Mouse (Mus musculus) midbrain, embryonic 10.5 days (tissue): Measurements from ENCODE around the gene Akr1d1. TPM values are rescaled to one million over a fixed set of nuclear protein-coding genes. Genes with fewer than 3 reads are reported as not detected.

Experiments used
- DNase-seq: peaks from one replicate; pipeline ENCODE4 v3.0.0-alpha.2; 2017; ENCODE audit warnings: low spot score
- H3K27ac ChIP-seq: fragments of 300-500 bp; sonication (generic); replicated peaks from 2 replicates; pipeline ENCODE4 v1.5.1; 2016; ENCODE audit warnings: mild to moderate bottlenecking
- H3K27me3 ChIP-seq: fragments of 300-500 bp; sonication (generic); 2 replicates; pipeline ENCODE4 v1.6.1; 2016; ENCODE audit warnings: low read depth, mild to moderate bottlenecking; ENCODE audit not compliant: poor library complexity, severe bottlenecking
- H3K36me3 ChIP-seq: fragments of 300-500 bp; sonication (generic); 2 replicates; pipeline ENCODE4 v1.6.1; 2016; ENCODE audit warnings: mild to moderate bottlenecking, moderate library complexity
- H3K4me1 ChIP-seq: fragments of 300-500 bp; sonication (generic); 2 replicates; pipeline ENCODE4 v1.6.1; 2016
- H3K4me3 ChIP-seq: fragments of 300-500 bp; sonication (generic); 2 replicates; pipeline ENCODE4 v1.5.1; 2016; ENCODE audit warnings: mild to moderate bottlenecking, moderate library complexity
- H3K9me3 ChIP-seq: fragments of 300-500 bp; sonication (generic); replicated peaks from 2 replicates; pipeline ENCODE4 v1.6.1; 2016; ENCODE audit warnings: mild to moderate bottlenecking
- WGBS: fragments of 180-500 bp; shearing (Covaris S2); methylation state at CpG from one replicate; pipeline ENCODE4 v1.1.7; 2016; 5-methylcytosine and 5-hydroxymethylcytosine counted together
- polyA plus RNA-seq: library from polyadenylated mRNA; unstranded; fragments of >200 nt; fragmentation: Nextera tagmentation; extraction: Ambion mirVana; gene quantifications from 2 replicates; pipeline ENCODE4 v1.2.1, GENCODE M21; 2016

The Akr1d1 gene
- polyA plus RNA-seq, 1 experiment from 2014 or later = not detected

GRCm38 (mm10) chr6:37604884-37605269 lies 74.9 kb downstream of the Akr1d1 start:
- Histone ChIP-seq H3K4me3 (no peak overlapping the region), H3K27me3 (no peaks in the 10 kb centered on the region), H3K4me1 (0 out of 2 replicates have a peak, but pooled peaks cover 7% of the 10 kb centered on the region), H3K9me3 (0 out of 2 replicates have a peak, but pooled peaks cover 3% of the 10 kb centered on the region), H3K27ac (no peak overlapping the region), H3K36me3 (no peaks in the 10 kb centered on the region)
- DNase-seq = no peak
- 74% methylated on average over 5 of the region's 5 CpGs for WGBS

DNA sequence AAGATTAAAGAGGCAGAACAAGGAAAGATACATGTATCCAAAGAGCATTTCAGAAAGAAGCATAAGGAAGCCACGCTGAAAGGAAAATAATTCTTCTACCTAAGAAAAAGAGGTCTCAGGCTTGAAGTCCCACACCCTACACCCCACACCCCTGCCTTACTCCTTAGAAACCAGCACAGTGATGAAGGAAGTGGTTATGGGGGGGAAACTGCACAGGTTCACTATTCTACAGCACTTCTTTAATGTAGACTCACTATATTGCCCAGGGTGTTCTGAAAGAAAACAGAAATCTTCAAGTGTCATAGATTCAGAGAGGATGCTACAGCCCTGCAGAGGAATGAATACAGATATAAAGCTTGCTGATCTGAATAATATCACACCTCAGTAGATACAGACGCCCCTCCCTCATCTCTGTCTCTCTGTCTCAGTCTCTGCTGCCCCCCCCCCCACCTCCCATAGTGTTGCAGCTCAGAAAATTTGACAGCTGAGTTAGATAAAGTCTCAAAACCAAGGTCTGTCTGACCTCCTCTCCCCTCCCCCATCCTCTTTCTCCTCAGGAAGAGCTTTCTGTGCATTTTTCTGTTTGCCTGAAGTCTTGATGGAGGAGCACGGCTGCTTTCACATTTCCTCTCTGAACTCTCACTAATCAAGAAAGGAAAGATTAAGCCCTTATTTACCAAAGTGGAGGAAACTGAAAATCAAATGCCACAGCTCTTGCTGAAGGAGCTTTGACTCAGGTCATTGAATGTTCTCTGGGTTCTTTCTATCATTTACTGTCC lies 77.7 kb downstream of the Akr1d1 start:
- Histone ChIP-seq H3K36me3 (no peaks in the 10 kb centered on the region), H3K27me3 (no peaks in the 10 kb centered on the region), H3K4me1 (0 out of 2 replicates have a peak, but pooled peaks cover 7% of the 10 kb centered on the region), H3K4me3 (no peak overlapping the region), H3K27ac (no peak overlapping the region), H3K9me3 (0 out of 2 replicates have a peak, but pooled peaks cover 3% of the 10 kb centered on the region)
- DNase-seq = no peak
- 73% methylated on average over 3 of the region's 3 CpGs for WGBS

- no peaks in the 10 kb centered on the region for H3K36me3 ChIP-seq
- no peak for DNase-seq
- 91% methylated on average over 6 of the region's 6 CpGs for WGBS
- H3K4me3 ChIP-seq = no peak overlapping the region
- H3K27me3 ChIP-seq = no peaks in the 10 kb centered on the region
- H3K4me1 ChIP-seq = peaks cover 8% of the 10 kb centered on the region; the same call in 1 of the 2 replicates
- H3K9me3 ChIP-seq = 0 out of 2 replicates have a peak, but pooled peaks cover 3% of the 10 kb centered on the region
- H3K27ac ChIP-seq = no peak overlapping the region
Observed at GRCm38 (mm10) chr6:37612603-37613284, 82.8 kb downstream of the Akr1d1 start.

GRCm38 (mm10) chr6:37615490-37615889 lies 85.5 kb downstream of the Akr1d1 start:
- WGBS = 95% methylated on average over 2 of the region's 2 CpGs
- H3K27ac ChIP-seq = no peak overlapping the region
- peaks cover 11% of the 10 kb centered on the region; the same call in 1 of the 2 replicates for H3K4me1 ChIP-seq
- H3K9me3 ChIP-seq = no peaks in the 10 kb centered on the region
- no peak overlapping the region for H3K4me3 ChIP-seq
- DNase-seq = no peak
- H3K27me3 ChIP-seq = no peaks in the 10 kb centered on the region
- H3K36me3 ChIP-seq = no peaks in the 10 kb centered on the region

GRCm38 (mm10) chr6:37616136-37616535 lies 86.2 kb downstream of the Akr1d1 start:
- DNase-seq = no peak

GRCm38 (mm10) chr6:37617431-37618011 lies 87.5 kb downstream of the Akr1d1 start:
- DNase-seq = no peak
- H3K27me3 ChIP-seq = no peaks in the 10 kb centered on the region
- 69% methylated on average over 10 of the region's 10 CpGs for WGBS
- no peak overlapping the region for H3K4me3 ChIP-seq
- peak overlapping the region; percentile 55; the same call in 1 of the 2 replicates for H3K27ac ChIP-seq
- H3K36me3 ChIP-seq = no peaks in the 10 kb centered on the region
- H3K4me1 ChIP-seq = peaks cover 18% of the 10 kb centered on the region
- no peaks in the 10 kb centered on the region for H3K9me3 ChIP-seq

More at GRCm38 (mm10) chr6:37616136-37616535, 86.2 kb downstream of the Akr1d1 start:
- Histone ChIP-seq H3K9me3 (no peaks in the 10 kb centered on the region), H3K4me1 (peaks cover 11% of the 10 kb centered on the region; the same call in 1 of the 2 replicates), H3K27ac (no peak overlapping the region), H3K27me3 (no peaks in the 10 kb centered on the region), H3K36me3 (no peaks in the 10 kb centered on the region), H3K4me3 (no peak overlapping the region)
- WGBS = 94% methylated on average over 7 of the region's 7 CpGs

Other genes with a start within 250 kb of the Akr1d1 start
- gene Dgki, start 230.0 kb upstream of the Akr1d1 start, polyA plus RNA-seq = 0.63 and 1.4 TPM in 2 replicates
- gene Creb3l2, start 88.0 kb upstream of the Akr1d1 start, polyA plus RNA-seq = 5.2 and 6.1 TPM in 2 replicates